Mouse (Mus musculus): Measurements from ENCODE around the gene Chmp6. TPM values are rescaled to one million over a fixed set of nuclear protein-coding genes. Genes with fewer than 3 reads are reported as not detected.

Chmp6 gene
- total RNA-seq (2023), result 10 to 100 TPM; 40.7 to 41.8 TPM

GRCm38 (mm10) chr11:119913291-119913934, at the start of gene Chmp6:
Gene Chmp6 (plus strand): TSS chr11:119913441.

GRCm38 (mm10) chr11:119942727-119943427, 29.6 kb downstream of the Chmp6 start, which contains the start of gene Baiap2:
Gene Baiap2 (plus strand): TSS chr11:119942763.

Other genes starting within 250 kb of the Chmp6 start
- gene Baiap2, start 29.3 kb downstream of the Chmp6 start, total RNA-seq (2023), result 10 to 100 TPM; 23.4 to 26.0 TPM
- gene Aatk, start 133.7 kb downstream of the Chmp6 start, total RNA-seq (2023), result under 1 TPM in 1 of 2 experiments, not detected in 1; 0.41 TPM
- gene Cep131, start 173.4 kb downstream of the Chmp6 start, total RNA-seq (2023), result 10 to 100 TPM; 10.0 to 12.7 TPM
- gene Tepsin, start 185.3 kb downstream of the Chmp6 start, total RNA-seq (2023), result 10 to 100 TPM; 19.3 to 23.9 TPM
- 10 to 100 TPM; 31.5 to 33.2 TPM for gene Ndufaf8, start 185.5 kb downstream of the Chmp6 start, total RNA-seq (2023)
- gene Slc38a10, start 237.9 kb downstream of the Chmp6 start, total RNA-seq (2023), result 100 to 1,000 TPM; 101 to 107 TPM

Measured in T-cell, adult 66 days (primary cell).